Mouse (Mus musculus): ENCODE data around the gene Psma4.
A peak's percentile ranks its signal among the peaks of the same experiment; 100 is the strongest.

The Psma4 gene

DNA sequence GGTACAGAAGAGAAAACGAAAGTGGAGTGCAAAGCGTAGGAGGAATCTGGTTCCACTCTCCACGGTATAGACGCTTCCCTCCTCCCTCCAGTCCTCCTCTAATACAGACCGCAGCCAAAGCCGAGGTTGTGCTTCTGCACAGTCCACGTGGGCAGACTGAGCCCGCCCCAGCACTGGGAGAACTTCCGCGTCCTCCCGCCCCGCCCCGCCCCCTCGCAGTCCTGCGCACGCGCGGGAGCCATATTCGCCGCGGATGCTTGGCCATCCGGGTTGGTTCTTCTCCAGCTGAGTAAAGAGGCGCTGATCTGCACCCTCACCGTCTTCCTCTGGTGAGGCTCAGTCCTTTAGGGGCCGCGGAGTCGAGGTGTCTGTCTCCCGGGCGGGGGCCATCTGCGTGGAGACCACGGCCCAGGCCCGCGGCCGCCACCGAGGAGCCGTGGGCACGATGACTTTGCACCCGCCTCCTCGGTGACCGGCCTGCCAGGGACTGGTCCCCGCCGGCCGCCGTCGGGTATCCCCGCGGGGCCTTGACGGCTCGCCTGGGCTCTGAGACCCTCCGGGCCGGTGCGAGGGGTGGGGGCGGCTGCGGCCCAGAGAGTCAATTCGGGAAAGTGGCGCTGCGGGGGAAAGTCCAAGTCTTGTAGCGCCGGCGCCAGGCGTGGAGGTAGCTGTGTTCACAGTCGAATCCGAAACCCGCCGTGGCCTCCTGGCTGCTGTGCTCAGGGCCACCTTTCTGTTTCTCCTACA is at the start of gene Psma4, which contains the start of gene AY074887:
TSS of gene Psma4 (plus strand) at position 216 of the 747 bp plus-strand sequence.
TSS of gene AY074887 (minus strand) at position 424 of the 747 bp plus-strand sequence.
- DNase-seq, result peak; percentile 89 to 90

DNA sequence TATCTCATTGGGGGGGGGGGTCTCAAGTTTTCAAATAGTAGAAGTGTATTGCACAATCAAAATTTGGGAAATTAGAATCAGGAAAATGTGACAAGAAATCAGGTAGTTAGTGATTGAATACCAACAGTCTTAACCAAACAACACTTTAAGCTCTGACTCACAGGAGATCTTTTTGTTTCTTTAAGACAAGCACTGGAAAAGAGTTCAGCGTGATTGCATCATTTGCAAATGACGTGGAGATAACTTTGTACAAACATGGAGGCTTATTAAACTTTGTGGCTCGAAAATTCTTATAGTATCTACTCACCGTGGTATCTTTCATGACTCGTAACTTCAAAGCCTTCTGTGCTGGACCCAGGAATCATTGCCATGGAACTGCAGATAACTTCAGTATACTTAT is 41.1 kb upstream of the Psma4 start:
- DNase-seq, result no peak

DNA sequence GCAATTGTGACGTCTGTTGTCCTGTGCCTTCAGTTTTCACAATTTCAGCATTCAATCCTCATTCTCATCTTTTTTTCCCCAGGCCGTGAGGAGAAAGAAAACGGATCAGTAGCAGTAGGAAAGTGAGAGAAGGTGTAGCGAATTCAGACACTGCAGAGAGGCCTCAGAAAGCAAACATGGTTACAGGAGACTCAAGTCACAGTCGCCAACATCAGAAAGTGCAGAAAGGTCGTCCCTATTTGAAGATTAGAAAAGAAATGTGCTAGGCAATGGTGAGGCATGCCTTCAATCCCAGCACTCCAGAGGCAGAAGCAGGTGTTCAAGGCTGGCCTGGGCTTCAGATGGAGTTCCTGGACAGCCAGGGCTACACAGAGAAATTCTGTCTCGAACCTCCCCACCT is 35.0 kb upstream of the Psma4 start:
- no peak for DNase-seq

DNA sequence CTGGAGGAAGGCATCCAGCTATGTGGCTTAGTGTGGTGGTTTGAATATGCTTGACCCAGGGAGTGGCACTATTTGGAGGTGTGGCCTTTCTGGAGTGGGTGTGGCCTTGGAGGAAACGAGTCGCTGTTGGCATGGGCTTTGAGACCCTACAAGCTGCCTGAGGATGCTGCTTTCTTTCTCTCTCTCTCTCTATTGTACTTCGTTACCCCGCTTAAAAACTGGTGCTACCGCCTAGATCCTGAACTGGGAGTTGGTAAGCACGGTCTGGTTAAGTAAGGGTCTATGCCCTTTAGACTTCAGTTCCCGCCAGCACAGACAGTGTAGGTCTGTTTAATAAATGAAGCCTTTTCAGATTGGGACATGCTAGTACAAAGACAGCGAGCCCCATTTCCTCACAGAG is 34.2 kb upstream of the Psma4 start:
- no peak for DNase-seq

DNA sequence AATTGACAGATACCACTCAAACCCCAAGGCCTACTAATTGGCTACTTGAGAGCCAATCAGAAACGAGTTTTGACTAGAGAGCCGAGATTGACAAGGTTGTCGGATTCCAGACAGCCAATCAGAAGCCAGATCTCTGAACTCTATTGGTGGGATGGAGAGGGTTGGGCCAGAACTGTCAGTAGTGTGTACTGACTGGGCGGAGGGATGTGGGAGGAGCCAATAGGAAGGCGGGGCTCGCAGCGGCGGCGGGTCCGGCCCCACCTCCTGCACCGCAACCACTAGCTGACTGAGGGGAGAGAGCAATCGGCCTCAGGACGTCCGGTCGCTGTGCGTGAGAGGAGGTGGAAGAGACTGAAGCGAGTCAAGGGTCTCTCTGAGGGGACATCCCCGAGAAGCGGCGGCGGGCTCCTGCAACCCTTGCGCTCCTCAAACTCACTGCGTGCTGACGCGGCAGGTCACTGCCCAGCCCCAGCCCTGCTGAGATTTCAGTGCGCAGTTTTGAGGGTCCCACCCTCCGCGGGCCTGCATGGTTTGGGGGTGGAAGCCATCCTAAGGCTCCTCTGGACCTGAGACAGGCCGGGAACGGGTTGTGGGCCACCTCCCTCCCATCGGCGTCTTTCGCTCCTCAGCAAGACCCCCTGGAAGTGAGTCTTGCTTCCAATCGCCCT is 33.4 kb upstream of the Psma4 start, which contains the start of gene Hykk:
TSS of gene Hykk (plus strand) at position 274 of the 668 bp plus-strand sequence.
- peak; percentile 75 to 82 for DNase-seq

DNA sequence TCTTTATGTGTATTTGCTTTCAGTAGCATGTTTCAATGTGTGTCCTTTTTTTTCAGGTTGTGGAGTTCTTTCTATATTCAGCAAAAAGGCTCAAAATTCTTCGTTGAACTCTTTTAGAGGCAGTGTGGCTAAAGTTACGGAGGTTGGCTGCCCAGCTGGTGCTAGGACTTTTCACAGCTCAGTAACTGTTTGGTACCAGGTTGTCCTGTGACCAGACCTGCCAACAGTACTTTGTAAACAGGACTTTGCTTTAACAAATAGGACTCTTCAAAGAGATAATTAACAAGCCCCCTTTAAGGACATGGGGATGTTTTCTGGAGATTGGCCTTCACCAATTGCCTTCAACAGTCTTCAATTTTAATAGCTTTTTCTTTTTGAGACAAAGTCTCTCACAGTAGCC is 32.4 kb upstream of the Psma4 start:
- no peak for DNase-seq

DNA sequence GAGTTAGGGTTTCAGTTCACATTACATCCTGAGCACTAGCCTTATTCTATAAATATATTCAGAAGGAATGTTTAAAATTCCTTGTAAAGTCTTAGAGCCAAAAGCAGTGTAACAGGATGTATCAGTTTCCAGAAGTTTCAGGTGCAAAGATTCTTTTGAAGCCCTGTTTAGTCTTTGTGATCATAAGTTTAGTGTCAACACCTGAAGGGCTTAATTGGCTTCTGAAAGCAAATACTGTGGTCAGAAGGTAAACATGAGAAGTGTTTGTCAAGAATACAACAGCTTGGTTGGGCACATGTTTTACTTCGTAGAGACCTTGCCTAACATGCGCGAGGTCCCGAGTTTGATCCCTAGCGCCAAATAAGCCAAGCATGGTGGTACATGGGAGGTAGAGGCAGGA is 31.8 kb upstream of the Psma4 start:
- DNase-seq, result no peak

DNA sequence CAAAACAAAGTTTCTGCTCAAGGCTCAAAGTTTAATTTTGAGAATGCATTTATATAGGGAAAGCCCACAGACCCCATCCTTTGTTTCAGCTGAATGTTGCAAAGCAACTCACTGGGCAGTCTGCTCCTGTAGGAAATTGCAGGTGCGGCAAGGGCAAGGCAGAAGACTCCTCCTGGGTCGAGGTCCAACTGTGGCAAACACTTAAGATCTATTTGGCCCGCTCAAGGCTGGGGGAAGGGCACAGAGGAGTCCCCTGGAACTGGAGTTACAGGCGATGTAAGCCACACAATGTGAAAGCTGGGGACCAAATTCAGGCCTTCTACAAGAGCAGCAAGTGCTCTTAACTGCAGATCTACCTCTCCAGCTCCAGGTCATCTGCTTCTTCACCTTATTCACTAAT is 30.6 kb upstream of the Psma4 start:
- DNase-seq, result no peak

DNA sequence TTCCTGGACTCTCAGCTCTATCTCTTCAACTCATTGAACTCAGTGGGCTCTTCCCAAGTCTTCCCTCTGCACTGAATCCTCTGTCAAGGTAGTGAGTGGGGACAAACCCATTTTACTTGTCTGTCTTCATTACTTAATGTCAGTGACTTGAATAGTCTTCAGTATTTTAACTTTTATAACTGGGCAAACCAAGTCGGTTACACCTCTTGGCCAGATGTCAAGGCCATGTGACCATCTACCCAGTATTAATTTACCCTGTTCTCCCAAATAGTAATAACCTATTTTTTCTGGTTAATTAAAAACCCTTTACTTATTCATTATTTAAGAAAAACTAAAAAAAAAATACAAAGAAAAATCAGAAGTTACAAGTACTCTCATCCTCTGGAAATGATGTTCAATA is 19.8 kb upstream of the Psma4 start:
- no peak for DNase-seq

DNA sequence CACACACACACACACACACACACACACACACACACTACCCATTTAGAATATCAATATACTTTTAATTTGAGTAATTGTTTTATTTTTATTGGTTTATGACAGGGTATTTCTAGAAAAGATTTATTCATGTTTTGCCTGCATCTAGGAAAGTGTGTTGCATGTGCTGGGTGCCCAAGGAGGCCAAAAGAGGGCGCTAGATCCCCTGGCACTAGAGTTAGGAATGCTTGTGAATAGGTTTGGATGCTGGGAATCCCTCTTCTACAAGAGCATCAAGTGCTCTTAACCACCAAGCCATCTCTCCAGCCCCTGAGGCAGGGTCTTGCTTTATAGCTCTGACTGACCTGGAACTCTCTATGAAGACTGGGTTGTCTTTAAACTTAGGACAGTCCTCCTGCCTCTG is 18.8 kb upstream of the Psma4 start:
- peak in 1 of 2 experiments; percentile 4 for DNase-seq

DNA sequence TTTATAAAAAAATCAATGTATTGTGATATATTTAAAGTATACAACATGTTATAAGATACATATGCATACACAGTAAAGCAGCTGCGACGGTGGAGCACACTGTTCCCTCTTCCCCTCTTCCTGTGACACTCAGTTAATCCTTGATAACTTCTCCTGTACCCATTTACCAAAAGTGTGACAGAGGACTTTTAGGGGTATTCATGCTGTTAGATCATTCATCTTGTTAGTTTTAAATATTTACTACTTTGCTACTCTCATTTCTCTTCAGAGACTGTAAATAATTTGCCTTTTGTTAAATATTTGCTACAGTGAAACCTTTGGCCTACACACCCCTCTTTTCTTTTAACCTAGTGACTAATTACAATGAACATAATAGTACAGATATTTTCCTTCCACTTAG is 18.2 kb upstream of the Psma4 start:
- DNase-seq, result no peak

DNA sequence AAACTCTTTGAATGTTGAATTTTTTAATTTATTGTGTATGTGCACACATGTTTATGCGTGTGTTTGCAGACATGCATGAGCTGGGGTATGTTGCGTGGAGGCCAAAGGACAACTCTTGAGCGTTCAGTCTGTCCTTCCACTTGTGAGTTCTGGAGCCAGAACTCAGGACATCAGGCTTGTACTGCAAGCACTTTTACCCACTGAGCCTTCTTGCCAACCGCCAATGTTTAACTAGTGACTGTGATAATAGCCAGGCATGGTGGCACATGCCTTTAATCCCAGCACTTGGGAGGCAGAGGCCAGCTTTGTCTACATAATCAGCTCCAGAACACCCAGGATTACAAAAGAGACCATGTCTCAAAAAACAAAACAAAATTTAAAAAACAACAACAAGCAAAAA is 8.5 kb upstream of the Psma4 start:
- DNase-seq, result no peak

DNA sequence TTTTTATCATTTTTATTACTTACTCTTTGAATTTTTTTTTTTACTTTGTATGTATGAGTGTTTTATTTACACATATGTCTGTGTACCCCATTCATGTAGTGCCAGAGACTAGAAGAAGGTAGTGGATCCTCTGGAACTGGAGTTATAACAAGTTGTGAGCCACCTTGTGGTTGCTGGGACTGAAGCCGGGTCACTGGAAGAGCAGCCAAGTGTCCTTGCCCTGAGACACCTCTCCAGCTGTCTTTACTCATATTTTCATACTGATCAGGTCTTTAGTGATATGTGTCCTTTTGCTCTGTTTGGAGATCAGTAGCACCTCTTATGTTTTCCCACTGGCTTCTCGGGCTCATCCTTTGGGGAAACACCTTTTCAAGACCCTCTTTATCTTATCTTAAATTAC is 6.1 kb upstream of the Psma4 start:
- no peak for DNase-seq

DNA sequence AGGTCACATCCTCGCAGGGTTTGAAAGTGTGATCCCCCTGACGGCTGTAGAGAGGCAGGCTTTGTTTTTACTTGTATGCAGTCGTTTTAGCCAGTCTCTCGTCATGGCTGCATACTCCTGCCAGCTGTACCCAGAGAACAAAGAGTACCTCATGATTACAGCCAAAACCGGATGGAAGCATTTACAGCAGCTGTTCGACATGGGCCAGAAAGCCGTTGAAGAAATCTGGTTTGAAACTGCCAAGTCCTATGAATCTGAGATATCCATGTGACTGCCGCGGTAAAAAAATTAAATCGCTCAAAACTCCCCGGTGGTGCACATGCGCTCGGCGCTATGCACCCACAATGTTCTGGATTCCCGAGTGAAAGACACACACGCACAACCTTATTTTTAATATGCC is 4.3 kb upstream of the Psma4 start:
- no peak for DNase-seq

DNA sequence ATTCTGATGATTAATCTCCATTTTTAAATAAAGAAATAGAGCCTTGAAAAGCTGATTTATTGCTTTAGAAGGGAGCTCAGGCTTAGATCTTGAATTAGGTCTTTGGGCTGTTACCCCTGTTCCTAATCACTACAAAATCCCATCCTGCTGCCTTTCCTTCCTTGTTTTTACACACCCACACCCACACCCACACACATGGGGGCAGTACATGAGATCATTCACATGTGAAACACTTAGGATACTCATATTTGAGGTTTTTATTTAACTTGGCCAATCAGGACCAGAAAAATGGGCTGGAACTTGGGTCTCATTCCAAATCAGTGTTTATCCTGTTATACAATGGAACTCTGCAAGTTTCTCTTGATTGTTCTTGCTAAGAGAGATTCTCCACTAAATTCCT is 1.1 kb upstream of the Psma4 start:
- DNase-seq, result no peak

DNA sequence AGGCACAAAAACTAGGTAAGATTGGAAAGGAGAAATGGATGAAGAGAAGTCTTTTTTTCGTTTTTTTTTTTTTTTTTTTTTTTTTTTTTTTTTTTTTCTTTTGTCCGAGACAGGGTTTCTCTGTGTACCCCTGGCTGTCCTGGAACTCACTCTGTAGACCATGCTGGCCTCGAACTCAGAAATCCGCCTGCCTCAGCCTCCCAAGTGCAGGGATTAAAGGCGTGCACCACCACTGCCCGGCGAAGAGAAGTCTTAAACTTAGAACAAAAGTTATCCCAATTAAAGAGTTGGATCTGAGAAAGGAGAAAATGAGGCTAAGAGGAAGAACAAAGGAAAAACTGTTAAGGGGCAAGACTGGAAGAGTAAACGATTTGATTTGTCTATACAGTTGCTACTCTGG is 428 bp upstream of the Psma4 start:
- DNase-seq, result peak in 1 of 2 experiments; percentile 1

DNA sequence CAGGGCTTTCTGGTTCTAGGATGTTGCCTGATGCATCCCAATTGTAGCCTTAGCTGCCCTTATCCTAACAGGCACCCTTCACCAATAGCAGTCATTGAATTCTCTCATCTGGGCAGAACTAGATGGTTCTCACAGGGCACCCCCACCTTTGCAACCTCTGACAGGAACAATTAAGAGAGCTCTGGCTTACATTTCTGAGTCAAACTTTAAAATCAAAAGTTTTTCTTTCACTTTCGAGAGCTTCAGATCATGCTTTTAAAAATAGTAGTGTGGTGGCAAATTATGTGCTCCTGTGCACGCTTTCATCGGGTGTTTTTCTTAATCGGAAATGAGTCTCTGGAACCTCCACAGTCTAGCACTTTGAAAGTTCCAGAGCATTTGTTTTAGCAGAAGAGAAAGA is 10.5 kb downstream of the Psma4 start:
- DNase-seq, result no peak

DNA sequence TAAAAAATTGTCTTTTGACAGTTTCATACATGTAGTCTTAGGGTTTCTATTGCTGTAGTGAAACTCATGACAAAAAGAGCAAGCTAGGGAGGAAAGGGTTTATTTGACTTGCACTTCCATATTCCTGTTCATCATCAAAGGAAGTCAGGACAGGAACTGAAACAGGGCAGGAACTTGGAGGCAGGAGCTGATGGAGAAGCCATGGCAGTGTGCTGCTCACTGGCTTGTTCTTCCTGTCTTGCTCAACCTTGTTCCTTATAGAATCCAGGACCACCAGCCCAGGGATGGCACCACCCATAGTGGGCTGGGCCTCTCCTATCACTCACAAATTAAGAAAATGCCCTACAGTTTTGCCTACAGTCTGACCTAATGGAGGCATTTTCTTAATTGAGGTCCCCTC is 13.1 kb downstream of the Psma4 start:
- DNase-seq, result no peak

DNA sequence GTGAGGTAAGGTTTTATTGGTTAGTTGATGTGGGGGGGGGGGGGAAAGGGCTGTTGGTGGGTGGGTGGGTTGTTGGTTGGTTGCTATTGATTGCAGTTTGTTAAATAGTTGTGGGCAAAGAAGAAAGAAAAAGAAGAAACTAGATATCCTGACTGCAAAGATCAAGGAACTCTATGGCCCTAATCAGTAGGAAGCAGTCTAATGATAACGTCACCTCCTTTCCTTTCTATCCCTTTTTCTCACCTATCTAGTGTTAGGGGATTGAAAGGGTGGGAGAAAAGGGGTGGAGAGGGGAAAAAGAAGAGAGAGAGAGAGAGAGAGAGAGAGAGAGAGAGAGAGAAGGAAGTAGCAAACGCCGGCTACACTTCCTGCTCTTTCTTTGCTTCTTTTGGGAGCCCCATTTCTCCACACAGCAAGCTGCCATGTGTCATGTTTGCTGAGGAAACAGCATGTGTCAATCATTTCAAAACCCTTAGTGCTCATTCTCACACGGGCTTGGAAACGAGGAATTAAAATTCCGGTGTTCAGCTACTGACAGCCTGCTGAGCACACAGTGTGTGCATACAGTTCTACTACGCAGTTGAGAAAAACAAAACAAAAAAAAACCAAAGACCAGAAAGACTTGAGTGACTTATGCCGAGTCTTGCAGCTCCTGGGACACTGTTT is 19.5 kb downstream of the Psma4 start:
- DNase-seq, result no peak

DNA sequence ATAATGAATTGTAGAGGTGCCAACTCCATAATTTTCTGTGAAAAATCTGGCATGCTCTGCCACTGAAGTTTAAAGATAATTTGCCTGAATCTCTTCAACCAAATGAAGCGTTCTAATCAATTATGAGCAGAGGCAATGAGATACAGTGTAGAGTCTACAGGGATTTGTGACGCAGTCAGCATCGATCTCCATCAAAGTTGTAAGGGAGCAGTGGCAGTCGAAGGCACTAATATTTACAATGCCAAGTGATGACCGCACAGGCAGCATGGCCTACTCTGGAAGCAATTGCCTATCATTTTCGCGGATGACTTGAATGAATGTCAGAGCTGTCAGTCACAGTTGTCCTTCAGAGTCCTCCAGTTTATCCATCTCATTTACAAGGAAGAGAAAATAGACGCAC is 30.1 kb downstream of the Psma4 start, which contains the start of gene Chrna5:
TSS of gene Chrna5 (plus strand) at position 207 of the 400 bp plus-strand sequence.
- DNase-seq, result no peak

DNA sequence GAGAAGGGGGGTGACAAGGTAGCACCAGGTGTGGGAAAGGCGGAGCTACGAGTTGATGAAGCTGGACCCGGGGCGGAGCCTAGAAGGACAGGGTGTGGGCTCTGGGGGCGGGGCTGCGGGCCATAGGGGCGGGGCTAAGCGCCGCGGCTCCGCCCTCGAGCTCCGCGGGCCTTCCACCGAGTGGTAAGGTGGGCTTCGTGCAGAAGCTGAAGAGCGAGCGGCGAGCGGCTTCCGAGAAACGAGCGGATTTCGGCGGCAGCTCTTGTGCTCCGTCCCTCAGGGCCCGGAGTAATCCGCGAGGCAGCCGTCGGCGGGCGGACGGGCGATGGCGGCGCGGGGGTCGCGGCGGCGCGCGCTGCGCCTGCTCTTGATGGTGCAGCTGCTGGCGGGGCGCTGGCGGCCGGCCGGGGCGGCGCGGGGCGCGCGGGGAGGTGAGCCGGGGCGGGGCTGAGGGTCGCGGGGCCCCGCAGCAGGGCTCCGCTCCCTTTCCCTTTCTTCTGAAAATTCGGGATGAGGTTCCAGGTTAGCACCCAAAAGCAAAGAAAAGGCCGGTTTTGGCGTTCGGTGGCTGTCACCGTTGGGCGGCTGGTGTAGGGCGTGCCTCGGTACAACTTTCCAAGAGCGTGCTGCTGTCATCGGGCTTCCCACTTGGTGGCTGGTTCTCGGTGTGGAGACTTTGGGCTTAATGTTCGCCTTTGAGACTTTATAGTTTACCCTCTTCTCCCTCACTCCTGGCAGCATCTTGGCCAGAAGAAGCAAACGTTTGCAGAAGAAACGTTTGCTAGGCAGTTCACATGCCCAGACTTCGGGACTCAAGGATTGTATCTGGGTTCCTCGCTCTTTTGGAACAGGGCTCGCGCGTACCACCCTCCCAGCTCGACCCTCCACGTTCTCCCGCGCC is 31.0 kb downstream of the Psma4 start:
- DNase-seq, result peak; percentile 25 to 36

DNA sequence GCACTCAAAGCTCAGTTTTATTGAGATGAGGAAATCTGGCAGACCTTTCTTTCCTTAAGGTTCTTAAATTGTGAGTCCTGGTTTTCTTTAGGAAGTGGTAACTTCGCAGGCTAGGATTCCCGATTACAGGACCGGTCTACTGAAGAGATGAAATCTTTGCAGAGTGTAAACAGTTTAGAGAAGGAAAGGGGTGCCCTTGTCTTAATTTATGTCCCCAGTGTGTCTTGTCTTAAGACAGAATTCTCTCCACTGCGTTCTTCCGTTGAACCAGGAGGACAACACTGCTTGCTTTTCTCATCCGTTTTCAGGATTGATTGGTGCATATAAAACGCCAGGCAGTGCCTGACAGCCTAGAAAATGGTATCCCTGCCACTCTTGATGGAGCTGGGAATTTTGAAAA is 31.8 kb downstream of the Psma4 start:
- DNase-seq, result no peak

DNA sequence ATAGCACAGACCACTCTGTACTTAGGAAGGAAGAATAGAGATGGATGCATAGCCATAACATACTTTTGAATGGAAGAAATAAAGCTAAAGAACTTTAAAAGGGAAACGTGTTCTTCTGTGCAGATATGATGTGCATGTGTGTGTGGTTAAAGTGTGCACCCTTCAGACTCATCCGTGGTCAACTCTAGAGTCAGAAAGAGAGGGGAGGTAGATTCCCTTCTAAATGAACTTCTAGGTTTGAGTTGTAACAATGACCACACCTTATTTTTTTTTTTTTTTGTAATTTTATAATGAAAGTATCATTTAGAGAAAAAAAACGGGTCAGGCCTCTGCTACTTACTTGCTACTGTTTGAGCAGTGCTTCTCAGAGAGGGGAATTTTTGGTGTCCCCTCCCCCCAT is 39.8 kb downstream of the Psma4 start:
- DNase-seq, result no peak

Measured in thymus, postnatal 36 days (tissue).